Mouse (Mus musculus): ENCODE results near the gene Scube1.

- no peak for TF ChIP-seq CTCF (IDR thresholded peaks at IDR 0.05)
- TF ChIP-seq POLR2A (IDR thresholded peaks at IDR 0.05; ENCODE audit: insufficient read depth, low read depth, low read length), result no peak
- no peak for TF ChIP-seq EP300 (IDR thresholded peaks at IDR 0.05; ENCODE audit: insufficient read depth, low read depth, low read length)
Measured at GRCm38 (mm10) chr15:83566006-83566405, 158.8 kb downstream of the Scube1 start.
